Mouse (Mus musculus) ES-Bruce4 (cell line): ENCODE data around the gene Card10.

Experiments used
- CTCF ChIP-seq: IDR thresholded peaks from one replicate; pipeline ENCODE4 v1.8.1; 2011; ENCODE audit warnings: low read depth, low read length
- POLR2A ChIP-seq: IDR thresholded peaks from one replicate; pipeline ENCODE4 v1.8.1; 2011; ENCODE audit warnings: low read length; ENCODE audit not compliant: insufficient read depth

DNA sequence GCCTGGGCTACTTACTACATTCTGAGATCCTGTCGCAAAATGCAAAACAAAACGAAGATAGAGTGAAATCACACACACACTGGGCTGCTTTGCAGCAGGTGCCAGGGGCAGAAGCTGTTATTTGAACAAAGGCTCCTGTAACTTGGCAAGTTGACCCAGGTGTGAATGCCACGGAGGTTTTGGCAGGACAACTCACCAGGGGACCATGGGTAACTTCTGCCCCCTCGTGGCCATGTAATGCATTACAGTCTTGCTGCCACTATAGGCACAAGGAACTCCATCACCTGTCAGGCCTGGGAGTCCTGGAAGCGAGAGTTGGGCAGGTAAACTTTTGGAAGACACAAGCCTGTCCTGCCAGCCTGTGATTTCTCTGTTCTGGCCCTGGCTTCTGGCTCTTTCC is 45.6 kb upstream of the Card10 start:
- TF ChIP-seq CTCF (peak; percentile 89), POLR2A (no peak)
